Mouse (Mus musculus) heart, embryonic 16.5 days (tissue): ENCODE data around the gene E130114P18Rik. TPM values are rescaled to one million over a fixed set of nuclear protein-coding genes. Genes with fewer than 3 reads are reported as not detected.

Source experiments
- ATAC-seq: fragments of 200-750 bp; cut with Nextera tagmentation; replicated peaks from 2 replicates; pipeline ENCODE4 v1.8.0; 2017; ENCODE audit warnings: moderate number of reproducible peaks; ENCODE audit not compliant: insufficient read depth, low FRiP score; ENCODE audit errors: extremely low read depth
- H3K27ac ChIP-seq: fragments of 300-500 bp; sonication (generic); 2 replicates; pipeline ENCODE4 v1.5.1; 2014; ENCODE audit warnings: mild to moderate bottlenecking, low read length, control low read depth, moderate library complexity
- H3K27me3 ChIP-seq: fragments of 300-500 bp; sonication (generic); 2 replicates; pipeline ENCODE4 v1.6.1; 2014; ENCODE audit warnings: low read length, mixed read lengths; ENCODE audit not compliant: control insufficient read depth, insufficient read depth
- H3K36me3 ChIP-seq: fragments of 300-500 bp; sonication (generic); 2 replicates; pipeline ENCODE4 v1.6.1; 2014; ENCODE audit not compliant: control insufficient read depth, insufficient read depth
- H3K4me1 ChIP-seq: fragments of 300-500 bp; sonication (generic); 2 replicates; pipeline ENCODE4 v1.6.1; 2014; ENCODE audit warnings: low read length, mixed read lengths; ENCODE audit not compliant: control insufficient read depth, insufficient read depth
- H3K4me2 ChIP-seq: fragments of 300-500 bp; sonication (generic); 2 replicates; pipeline ENCODE4 v1.6.1; 2014; ENCODE audit warnings: low read depth, mild to moderate bottlenecking, control low read depth, low read length
- H3K4me3 ChIP-seq: fragments of 300-500 bp; sonication (generic); 2 replicates; pipeline ENCODE4 v1.5.1; 2014; ENCODE audit warnings: mild to moderate bottlenecking, control low read depth, low read length
- H3K9ac ChIP-seq: fragments of 300-500 bp; sonication (generic); 2 replicates; pipeline ENCODE4 v1.6.1; 2014; ENCODE audit warnings: low read length, control low read depth
- H3K9me3 ChIP-seq: fragments of 300-500 bp; sonication (generic); replicated peaks from 2 replicates; pipeline ENCODE4 v1.6.1; 2016; ENCODE audit warnings: low read length; ENCODE audit not compliant: control insufficient read depth
- WGBS: fragments of 180-500 bp; shearing (Covaris S2); extraction: QIAGEN DNeasy Blood & Tissue Kit; methylation state at CpG from one replicate; pipeline ENCODE4 v1.1.7; 2014; 5-methylcytosine and 5-hydroxymethylcytosine counted together
- polyA plus RNA-seq: library from polyadenylated mRNA; unstranded; fragments of >200 nt; fragmentation: Nextera tagmentation; extraction: Ambion mirVana; gene quantifications from 2 replicates; pipeline ENCODE4 v1.2.1, GENCODE M21; 2015

The E130114P18Rik gene
- polyA plus RNA-seq, 1 experiment from 2014 or later: 0.75 TPM

DNA sequence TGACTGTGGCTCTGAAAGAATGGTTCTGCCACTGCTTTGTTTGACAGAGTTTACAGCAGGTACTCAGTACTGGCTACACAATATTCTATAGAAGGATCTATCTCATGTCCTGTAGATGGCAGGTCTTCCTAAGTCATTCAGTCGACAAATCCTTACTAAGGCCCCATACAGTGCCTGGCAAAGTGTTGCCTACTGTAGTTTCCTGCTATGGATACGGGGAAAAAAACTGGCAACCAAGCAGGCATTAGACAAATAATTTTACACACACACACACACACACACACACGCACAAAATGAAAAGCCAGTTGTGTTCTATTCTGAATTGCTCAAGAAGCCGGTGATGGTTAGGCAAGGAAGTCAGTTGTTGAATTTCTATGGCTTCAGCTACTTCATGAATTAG lies 130.6 kb downstream of the E130114P18Rik start:
- peaks cover 16% of the 10 kb centered on the region for H3K4me1 ChIP-seq
- no peak overlapping the region for H3K27ac ChIP-seq
- 90% methylated on average over 4 of the region's 4 CpGs for WGBS
- no peak overlapping the region for H3K9ac ChIP-seq
- no peak for ATAC-seq
- H3K4me2 ChIP-seq: no peak overlapping the region
- no peaks in the 10 kb centered on the region for H3K27me3 ChIP-seq
- H3K9me3 ChIP-seq: no peaks in the 10 kb centered on the region
- H3K4me3 ChIP-seq: no peak overlapping the region
- no peaks in the 10 kb centered on the region for H3K36me3 ChIP-seq

DNA sequence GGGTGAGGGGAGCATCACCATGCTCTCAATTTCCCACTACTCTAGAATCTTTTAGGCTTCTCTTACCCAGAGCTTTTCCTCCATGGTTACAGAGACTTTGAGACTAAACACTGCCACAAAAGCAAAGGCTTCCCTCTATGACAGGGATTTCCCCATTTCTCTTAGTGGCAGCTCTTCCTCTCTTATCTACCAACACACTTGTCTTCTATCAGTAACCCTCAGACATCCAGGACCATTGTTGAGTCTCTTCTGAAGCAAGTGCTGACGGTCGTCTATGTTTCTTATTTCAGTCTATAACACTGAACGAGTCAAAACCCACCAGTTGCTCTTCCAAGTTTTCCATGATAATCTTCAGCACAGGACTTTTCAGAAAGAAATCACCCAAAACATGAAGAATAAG lies 137.5 kb downstream of the E130114P18Rik start:
- H3K4me3 ChIP-seq: no peak overlapping the region
- H3K9me3 ChIP-seq: no peaks in the 10 kb centered on the region
- WGBS: 34% methylated on average over 3 of the region's 3 CpGs
- no peaks in the 10 kb centered on the region for H3K27me3 ChIP-seq
- no peaks in the 10 kb centered on the region for H3K36me3 ChIP-seq
- H3K27ac ChIP-seq: no peak overlapping the region
- H3K4me2 ChIP-seq: no peak overlapping the region
- H3K4me1 ChIP-seq: peaks cover 3% of the 10 kb centered on the region; the same call in 1 of the 2 replicates
- H3K9ac ChIP-seq: no peak overlapping the region
- ATAC-seq: no peak

GRCm38 (mm10) chr4:97636569-97636968 lies 141.3 kb downstream of the E130114P18Rik start:
- no peak overlapping the region for H3K27ac ChIP-seq
- ATAC-seq: no peak
- 93% methylated on average over 1 of the region's 1 CpGs for WGBS

GRCm38 (mm10) chr4:97635757-97636292 lies 142.1 kb downstream of the E130114P18Rik start:
- peaks cover 3% of the 10 kb centered on the region; the same call in 1 of the 2 replicates for H3K4me1 ChIP-seq
- no peak overlapping the region for H3K27ac ChIP-seq
- no peak overlapping the region for H3K4me2 ChIP-seq
- H3K9me3 ChIP-seq: no peaks in the 10 kb centered on the region
- H3K36me3 ChIP-seq: no peaks in the 10 kb centered on the region
- 50% methylated on average over 1 of the region's 1 CpGs for WGBS
- no peak overlapping the region for H3K4me3 ChIP-seq
- H3K27me3 ChIP-seq: no peaks in the 10 kb centered on the region
- no peak for ATAC-seq
- H3K9ac ChIP-seq: no peak overlapping the region

More at GRCm38 (mm10) chr4:97636569-97636968, 141.3 kb downstream of the E130114P18Rik start:
- no peaks in the 10 kb centered on the region for H3K36me3 ChIP-seq
- no peak overlapping the region for H3K9ac ChIP-seq
- no peak overlapping the region for H3K4me3 ChIP-seq
- no peaks in the 10 kb centered on the region for H3K9me3 ChIP-seq
- no peak overlapping the region for H3K4me2 ChIP-seq
- peaks cover 3% of the 10 kb centered on the region; the same call in 1 of the 2 replicates for H3K4me1 ChIP-seq
- H3K27me3 ChIP-seq: no peaks in the 10 kb centered on the region

DNA sequence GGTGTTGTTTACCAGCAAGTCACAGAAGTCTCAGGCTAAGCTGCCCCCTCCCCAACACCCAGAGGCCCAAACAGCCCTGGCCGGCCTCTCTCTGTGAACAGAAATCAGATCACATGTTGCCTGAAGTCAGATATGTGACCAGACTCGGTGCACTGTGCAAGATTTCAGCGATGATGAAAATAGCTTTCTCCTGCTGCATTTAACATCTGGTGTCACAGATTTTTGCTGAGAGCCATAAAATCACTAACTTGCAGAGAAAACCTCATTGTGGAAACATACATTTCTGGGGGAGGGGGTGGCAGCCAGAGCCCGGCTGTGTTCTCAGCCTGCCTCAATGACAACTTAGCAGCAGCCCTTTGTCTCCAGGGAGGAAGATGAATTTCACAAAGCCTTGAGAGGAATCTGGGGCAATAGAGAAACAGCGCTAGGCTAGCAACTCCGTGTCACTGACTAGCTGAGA lies 142.6 kb downstream of the E130114P18Rik start:
- H3K27me3 ChIP-seq: no peaks in the 10 kb centered on the region
- no peak for ATAC-seq
- no peaks in the 10 kb centered on the region for H3K36me3 ChIP-seq
- H3K9me3 ChIP-seq: no peaks in the 10 kb centered on the region
- H3K4me2 ChIP-seq: no peak overlapping the region
- no peak overlapping the region for H3K27ac ChIP-seq
- WGBS: 58% methylated on average over 6 of the region's 6 CpGs
- H3K4me1 ChIP-seq: peaks cover 3% of the 10 kb centered on the region; the same call in 1 of the 2 replicates
- no peak overlapping the region for H3K4me3 ChIP-seq
- H3K9ac ChIP-seq: no peak overlapping the region

DNA sequence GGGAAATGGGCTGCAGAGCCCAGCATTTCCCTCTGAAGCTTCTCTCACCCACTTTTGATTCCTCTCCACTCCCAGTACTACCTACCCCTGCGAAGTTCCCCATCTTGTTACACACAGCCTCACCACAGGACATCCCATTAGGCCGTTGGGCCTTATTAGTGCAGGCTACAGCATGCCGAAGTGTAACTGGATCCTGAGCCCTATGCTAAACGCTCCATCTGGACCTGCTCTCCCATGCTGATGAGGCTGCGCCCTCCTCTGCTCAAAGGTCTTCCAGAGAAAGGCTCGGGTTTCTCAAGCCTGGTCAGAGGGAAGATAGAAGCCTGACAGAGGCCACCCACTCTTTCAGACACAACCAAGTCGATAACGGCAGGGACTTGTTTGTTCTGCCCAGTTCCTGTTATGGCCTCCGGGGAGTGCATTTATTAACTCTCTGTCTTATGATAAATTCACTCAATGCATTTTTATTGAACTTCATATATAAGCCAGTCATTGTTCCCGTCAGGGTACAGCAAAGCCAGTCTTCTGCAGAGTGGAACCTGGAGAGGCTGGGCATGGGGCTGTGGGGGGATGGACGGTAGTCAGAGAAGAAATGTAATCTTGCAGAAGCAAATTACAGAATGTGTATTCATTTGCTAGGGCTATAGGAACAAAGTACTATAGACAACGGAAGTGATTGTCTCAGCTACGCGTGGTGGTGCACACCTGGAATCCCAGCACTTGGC lies 148.8 kb downstream of the E130114P18Rik start:
- H3K9me3 ChIP-seq: no peaks in the 10 kb centered on the region
- no peak overlapping the region for H3K4me3 ChIP-seq
- H3K4me1 ChIP-seq: peaks cover 2% of the 10 kb centered on the region; the same call in 1 of the 2 replicates
- H3K36me3 ChIP-seq: no peaks in the 10 kb centered on the region
- H3K9ac ChIP-seq: no peak overlapping the region
- 41% methylated on average over 14 of the region's 14 CpGs for WGBS
- no peaks in the 10 kb centered on the region; the same call in 1 of the 2 replicates for H3K27me3 ChIP-seq
- peak; percentile 45; the same call in 1 of the 2 replicates for ATAC-seq
- H3K27ac ChIP-seq: no peak overlapping the region
- no peak overlapping the region for H3K4me2 ChIP-seq

DNA sequence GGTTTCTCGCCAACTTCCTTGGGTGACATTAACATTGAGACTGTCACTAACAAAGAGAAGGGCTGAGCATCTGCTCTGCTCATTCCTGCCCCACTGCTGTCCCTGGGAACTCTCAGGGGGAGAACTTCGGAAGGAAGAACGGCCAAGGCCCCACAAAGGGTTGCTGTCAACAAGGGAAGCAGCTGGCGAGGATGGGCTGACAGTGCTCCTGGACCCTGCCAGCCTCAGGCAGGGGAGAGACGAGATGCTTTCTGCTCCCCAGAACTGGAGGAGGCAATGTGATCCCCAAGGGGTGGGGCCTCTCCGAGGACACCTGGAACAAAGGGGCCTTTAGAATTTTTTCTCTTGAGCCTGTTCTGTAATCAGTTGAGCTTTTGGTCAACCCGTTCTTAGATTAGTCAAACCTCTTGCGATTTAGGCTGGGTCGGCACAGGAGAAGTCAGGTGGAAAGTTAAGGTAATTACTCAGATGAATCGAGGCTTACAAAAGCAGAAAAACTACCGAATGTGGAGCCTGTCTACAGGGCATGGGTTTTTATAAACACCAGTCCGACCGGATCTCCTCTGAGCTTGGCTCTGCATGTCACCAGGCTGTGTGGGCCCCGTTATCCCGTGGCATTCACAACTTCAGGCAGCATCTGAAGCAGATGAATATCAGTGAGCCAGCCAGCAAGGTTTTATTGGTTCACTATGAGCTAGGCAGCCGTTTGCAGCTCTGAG lies 151.7 kb downstream of the E130114P18Rik start:
- 49% methylated on average over 16 of the region's 16 CpGs for WGBS
- no peak for ATAC-seq
- H3K4me2 ChIP-seq: no peak overlapping the region
- H3K27me3 ChIP-seq: no peaks in the 10 kb centered on the region; the same call in 1 of the 2 replicates
- H3K4me3 ChIP-seq: no peak overlapping the region
- no peaks in the 10 kb centered on the region for H3K36me3 ChIP-seq
- no peak overlapping the region for H3K9ac ChIP-seq
- H3K9me3 ChIP-seq: no peaks in the 10 kb centered on the region
- H3K27ac ChIP-seq: no peak overlapping the region
- peaks cover 2% of the 10 kb centered on the region; the same call in 1 of the 2 replicates for H3K4me1 ChIP-seq

GRCm38 (mm10) chr4:97623165-97623564 lies 154.7 kb downstream of the E130114P18Rik start:
- H3K36me3 ChIP-seq: no peaks in the 10 kb centered on the region
- H3K4me3 ChIP-seq: no peak overlapping the region
- H3K9ac ChIP-seq: no peak overlapping the region
- 74% methylated on average over 5 of the region's 5 CpGs for WGBS
- no peaks in the 10 kb centered on the region; the same call in 1 of the 2 replicates for H3K27me3 ChIP-seq
- no peaks in the 10 kb centered on the region for H3K9me3 ChIP-seq
- no peak overlapping the region for H3K27ac ChIP-seq
- H3K4me2 ChIP-seq: no peak overlapping the region
- ATAC-seq: no peak
- peaks cover 9% of the 10 kb centered on the region for H3K4me1 ChIP-seq

DNA sequence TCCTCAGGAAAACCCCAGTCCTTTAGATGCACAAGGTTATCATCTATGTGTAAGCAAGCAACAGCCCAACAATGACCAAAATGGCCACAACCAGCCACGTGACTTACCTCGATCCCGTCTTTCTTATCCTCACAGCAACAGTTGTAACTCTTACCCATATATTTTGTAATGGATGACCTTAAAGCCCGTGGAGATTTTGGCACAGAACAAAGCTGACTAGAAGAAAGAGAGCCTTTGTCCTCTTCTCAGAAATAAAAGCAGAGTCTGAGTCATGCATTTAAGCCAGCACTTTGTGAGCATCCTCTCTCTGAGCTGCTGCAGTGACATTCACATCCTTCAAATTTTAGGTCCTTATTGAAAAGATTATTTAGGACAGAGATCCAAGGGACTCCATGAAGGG lies 156.1 kb downstream of the E130114P18Rik start:
- no peak overlapping the region for H3K4me2 ChIP-seq
- peaks cover 9% of the 10 kb centered on the region for H3K4me1 ChIP-seq
- no peaks in the 10 kb centered on the region; the same call in none of the 2 replicates for H3K27me3 ChIP-seq
- no peak overlapping the region for H3K9ac ChIP-seq
- ATAC-seq: no peak
- 75% methylated on average over 4 of the region's 4 CpGs for WGBS
- no peaks in the 10 kb centered on the region for H3K36me3 ChIP-seq
- H3K9me3 ChIP-seq: no peaks in the 10 kb centered on the region
- no peak overlapping the region for H3K27ac ChIP-seq
- H3K4me3 ChIP-seq: no peak overlapping the region
